Mouse (Mus musculus) kidney, adult 2 months (tissue): ENCODE measurements around the gene Col7a1.

Experiments used
- CTCF ChIP-seq: fragments of 200-500 bp; conservative IDR thresholded peaks from 2 replicates; pipeline ENCODE4 v1.5.1; 2011; ENCODE audit warnings: low read depth, mild to moderate bottlenecking, control low read depth, low read length, moderate library complexity, mixed read lengths; ENCODE audit not compliant: insufficient read depth, insufficient read length
- POLR2A ChIP-seq: fragments of 200-500 bp; IDR thresholded peaks from one replicate; pipeline ENCODE4 v1.6.1; 2011; ENCODE audit warnings: low read depth, low read length, control low read depth

- no peak for TF ChIP-seq POLR2A
- TF ChIP-seq CTCF: no peak
Measured at GRCm38 (mm10) chr9:109028421-109028820, 75.0 kb downstream of the Col7a1 start.
